Mouse (Mus musculus): ENCODE data around the gene Lck.
"Not testable (repeated sequence)": the region's sequence is repeated elsewhere in the genome, so short reads cannot be mapped to it uniquely, and the experiment has no call there.

Gene Lck

GRCm38 (mm10) chr4:129555421-129555861 lies 18.0 kb downstream of the Lck start:
- peak; percentile 18 for DNase-seq (ENCODE audit: low spot score)

GRCm38 (mm10) chr4:129554512-129554911 lies 18.9 kb downstream of the Lck start:
- not testable (repeated sequence) for DNase-seq (ENCODE audit: low spot score)

GRCm38 (mm10) chr4:129550295-129550694 lies 23.1 kb downstream of the Lck start:
- DNase-seq (ENCODE audit: low spot score): peak; percentile 41

- no peak for DNase-seq (ENCODE audit: low spot score)
These were observed 24.1 kb downstream of the Lck start for GRCm38 (mm10) chr4:129549306-129549705.

GRCm38 (mm10) chr4:129547631-129548030 lies 25.8 kb downstream of the Lck start:
- not testable (repeated sequence) for DNase-seq (ENCODE audit: low spot score)

GRCm38 (mm10) chr4:129544106-129544505 lies 29.3 kb downstream of the Lck start:
- no peak for DNase-seq (ENCODE audit: low spot score)

- DNase-seq (ENCODE audit: low spot score): peak; percentile 99
These were observed 30.8 kb downstream of the Lck start, which contains the start of gene Hdac1 for GRCm38 (mm10) chr4:129542592-129543141. Gene Hdac1, minus strand, starts transcription at chr4:129542713.

GRCm38 (mm10) chr4:129541868-129542591 lies 31.4 kb downstream of the Lck start:
- peak; percentile 46 for DNase-seq (ENCODE audit: low spot score)

GRCm38 (mm10) chr4:129540012-129540411 lies 33.4 kb downstream of the Lck start:
- no peak for DNase-seq (ENCODE audit: low spot score)

GRCm38 (mm10) chr4:129528901-129529300 lies 44.5 kb downstream of the Lck start:
- DNase-seq (ENCODE audit: low spot score): peak; percentile 28

- peak; percentile 67 for DNase-seq (ENCODE audit: low spot score)
These were observed 47.6 kb downstream of the Lck start for GRCm38 (mm10) chr4:129525889-129526288.

- DNase-seq (ENCODE audit: low spot score): no peak
These were observed 48.1 kb downstream of the Lck start for GRCm38 (mm10) chr4:129525338-129525737.

GRCm38 (mm10) chr4:129518519-129518918 lies 54.9 kb downstream of the Lck start:
- no peak for DNase-seq (ENCODE audit: low spot score)

GRCm38 (mm10) chr4:129516925-129517324 lies 56.5 kb downstream of the Lck start:
- no peak for DNase-seq (ENCODE audit: low spot score)

- DNase-seq (ENCODE audit: low spot score): peak; percentile 59
These were observed 59.0 kb downstream of the Lck start for GRCm38 (mm10) chr4:129514300-129514898.

- DNase-seq (ENCODE audit: low spot score): no peak
These were observed 59.5 kb downstream of the Lck start for GRCm38 (mm10) chr4:129513891-129514290.

GRCm38 (mm10) chr4:129513086-129513767 lies 60.2 kb downstream of the Lck start, which contains the start of gene Marcksl1:
Gene Marcksl1, plus strand, starts transcription at chr4:129513581.
- peak; percentile 84 for DNase-seq (ENCODE audit: low spot score)

GRCm38 (mm10) chr4:129511413-129512096 lies 61.9 kb downstream of the Lck start:
- DNase-seq (ENCODE audit: low spot score): no peak

- no peak for DNase-seq (ENCODE audit: low spot score)
These were observed 62.6 kb downstream of the Lck start for GRCm38 (mm10) chr4:129510723-129511412.

- no peak for DNase-seq (ENCODE audit: low spot score)
These were observed 63.8 kb downstream of the Lck start for GRCm38 (mm10) chr4:129509650-129510049.
